Mouse (Mus musculus): Measurements from ENCODE around the gene Zan.

DNA sequence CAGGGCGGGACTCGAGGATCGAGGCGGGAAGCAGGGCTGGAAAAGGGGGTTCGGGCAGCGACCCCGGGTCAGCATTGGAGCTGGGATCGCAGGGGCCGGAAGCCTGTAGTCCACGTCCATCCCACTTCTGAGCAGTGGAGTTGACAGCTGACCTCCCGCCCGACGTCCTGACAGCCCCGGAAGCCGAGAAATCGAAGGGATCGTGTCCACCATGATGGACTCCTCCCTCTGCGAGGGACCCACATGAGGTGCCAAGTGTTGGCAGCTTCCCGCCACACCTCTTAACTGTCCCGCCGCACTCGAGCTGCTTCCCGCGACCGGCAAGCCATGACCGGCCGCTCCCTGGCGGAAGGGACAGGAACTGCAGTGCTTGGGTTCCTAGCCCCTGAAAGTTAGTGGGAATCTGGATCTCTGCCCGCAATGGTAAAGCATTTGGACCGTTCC lies 25.8 kb upstream of the Zan start:
- TF ChIP-seq MAX (IDR thresholded peaks at IDR 0.05; ENCODE audit: low read length) (peak; percentile 87), CTCF (conservative IDR thresholded peaks at IDR 0.05 in 1 of 2, IDR thresholded peaks at IDR 0.05 in 1 of 2; ENCODE audit: low read depth in 2 of 2, low read length in 2 of 2) (peak; percentile 53 to 63), TCF12 (IDR thresholded peaks at IDR 0.05; ENCODE audit: low read depth, low read length) (no peak), MEF2A (IDR thresholded peaks at IDR 0.05; ENCODE audit: borderline replicate concordance, low read depth, low read length) (no peak), POLR2A (IDR thresholded peaks at IDR 0.05; ENCODE audit: low read depth, low read length) (peak; percentile 59; the same call in 1 of the 2 replicates), HCFC1 (IDR thresholded peaks at IDR 0.05; ENCODE audit: low read depth, low read length) (no peak), ELF1 (IDR thresholded peaks at IDR 0.05; ENCODE audit: low read depth, low read length) (no peak), NRF1 (IDR thresholded peaks at IDR 0.05; ENCODE audit: low read depth, low read length) (no peak), EP300 (IDR thresholded peaks at IDR 0.05; ENCODE audit: low read length) (no peak), ZNF384 (IDR thresholded peaks at IDR 0.05; ENCODE audit: low read depth, low read length) (no peak), CHD2 (IDR thresholded peaks at IDR 0.05; ENCODE audit: low read length) (no peak), ETS1 (conservative IDR thresholded peaks at IDR 0.05; ENCODE audit: low read depth, low read length) (no peak), E2F4 (IDR thresholded peaks at IDR 0.05; ENCODE audit: insufficient replicate concordance, low read depth, low read length) (peak; percentile 71; the same call in 1 of the 2 replicates), POLR2AphosphoS2 (IDR thresholded peaks at IDR 0.05; ENCODE audit: low read depth, low read length) (peak; percentile 52; the same call in 1 of the 2 replicates)

All from CH12.LX (cell line).